Mouse (Mus musculus): ENCODE measurements around the gene Stoml2. TPM values are rescaled to one million over a fixed set of nuclear protein-coding genes. Genes with fewer than 3 reads are reported as not detected.

Stoml2 gene
- polyA plus RNA-seq, 1 experiment from 2014 or later, result 365 TPM

- Histone ChIP-seq H3K27ac (ENCODE audit: low read depth, low read length) (no peak overlapping the region), H3K9me3 (ENCODE audit: control insufficient read depth, low read length) (no peaks in the 10 kb centered on the region), H3K9ac (ENCODE audit: low read length) (no peak overlapping the region), H3K4me2 (no peak overlapping the region), H3K36me3 (ENCODE audit: control insufficient read depth, insufficient read depth, low read length) (peaks cover 18% of the 10 kb centered on the region), H3K4me1 (ENCODE audit: control insufficient read depth, insufficient read depth, low read length) (peaks cover 7% of the 10 kb centered on the region), H3K27me3 (ENCODE audit: control insufficient read depth, insufficient read depth, low read length) (no peaks in the 10 kb centered on the region), H3K4me3 (ENCODE audit: low read depth, low read length) (no peak overlapping the region)
- ATAC-seq (ENCODE audit: low FRiP score), result no peak
- 92% methylated on average over 23 of the region's 23 CpGs for WGBS
- DNase-seq (ENCODE audit: low spot score, missing footprints), result peak; percentile 67
Measured at GRCm38 (mm10) chr4:43019641-43020465, 11.7 kb downstream of the Stoml2 start.

DNA sequence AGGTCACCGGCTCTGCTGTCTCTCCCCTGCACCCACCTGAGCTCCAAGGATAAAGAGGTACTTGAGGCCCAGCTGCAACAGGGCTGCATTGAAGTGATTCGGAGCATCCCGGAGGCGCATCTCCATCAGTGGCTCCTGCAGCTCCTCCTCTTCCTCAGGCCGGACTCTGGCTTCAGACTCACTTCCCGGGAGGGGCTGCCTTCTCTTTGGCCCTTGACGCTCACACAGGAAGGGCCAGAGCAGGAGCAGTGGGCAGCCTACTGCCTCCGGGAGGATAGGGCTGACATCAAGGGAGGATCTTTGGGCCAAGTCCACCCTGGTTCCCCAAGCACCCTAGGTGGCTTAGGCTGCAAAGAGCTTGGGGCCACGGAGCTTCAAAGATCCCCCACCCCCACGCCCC, 12.3 kb downstream of the Stoml2 start:
- H3K4me2 ChIP-seq, result no peak overlapping the region
- WGBS, result 91% methylated on average over 10 of the region's 10 CpGs
- H3K4me1 ChIP-seq (ENCODE audit: control insufficient read depth, insufficient read depth, low read length), result 0 out of 2 replicates have a peak, but pooled peaks cover under 1% of the 10 kb centered on the region
- peak; percentile 51 for DNase-seq (ENCODE audit: low spot score, missing footprints)
- no peak overlapping the region for H3K9ac ChIP-seq (ENCODE audit: low read length)
- H3K27ac ChIP-seq (ENCODE audit: low read depth, low read length), result no peak overlapping the region
- no peaks in the 10 kb centered on the region for H3K9me3 ChIP-seq (ENCODE audit: control insufficient read depth, low read length)
- no peak overlapping the region for H3K4me3 ChIP-seq (ENCODE audit: low read depth, low read length)
- no peaks in the 10 kb centered on the region for H3K27me3 ChIP-seq (ENCODE audit: control insufficient read depth, insufficient read depth, low read length)
- ATAC-seq (ENCODE audit: low FRiP score), result no peak
- peaks cover 18% of the 10 kb centered on the region for H3K36me3 ChIP-seq (ENCODE audit: control insufficient read depth, insufficient read depth, low read length)

DNA sequence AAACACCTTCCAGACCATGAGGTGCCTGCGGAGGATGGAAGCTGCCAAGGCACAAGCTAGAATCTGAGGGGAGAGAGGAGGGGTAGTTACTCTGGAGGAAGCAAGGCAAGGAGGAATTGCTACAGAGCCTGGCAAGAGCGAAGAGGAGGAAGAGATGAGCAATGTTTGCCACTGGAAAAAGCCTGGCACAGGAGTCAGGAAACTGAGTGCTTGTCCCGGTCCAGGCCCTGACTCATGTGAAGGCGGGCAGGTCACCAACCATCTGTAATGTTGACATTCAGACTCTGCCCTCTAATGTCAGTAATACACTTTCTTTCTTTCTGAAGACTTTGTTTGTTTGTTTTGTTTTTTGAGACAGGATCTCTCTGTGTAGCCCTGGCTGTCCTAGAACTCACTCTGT, 13.4 kb downstream of the Stoml2 start:
- no peak overlapping the region for H3K4me3 ChIP-seq (ENCODE audit: low read depth, low read length)
- ATAC-seq (ENCODE audit: low FRiP score) (no peak), DNase-seq (ENCODE audit: low spot score, missing footprints) (no peak)
- 95% methylated on average over 4 of the region's 4 CpGs for WGBS
- H3K4me2 ChIP-seq, result no peak overlapping the region
- H3K27ac ChIP-seq (ENCODE audit: low read depth, low read length), result no peak overlapping the region
- no peak overlapping the region for H3K9ac ChIP-seq (ENCODE audit: low read length)
- H3K36me3 ChIP-seq (ENCODE audit: control insufficient read depth, insufficient read depth, low read length), result peaks cover 15% of the 10 kb centered on the region
- no peaks in the 10 kb centered on the region for H3K9me3 ChIP-seq (ENCODE audit: control insufficient read depth, low read length)
- no peaks in the 10 kb centered on the region for H3K27me3 ChIP-seq (ENCODE audit: control insufficient read depth, insufficient read depth, low read length)
- H3K4me1 ChIP-seq (ENCODE audit: control insufficient read depth, insufficient read depth, low read length), result no peaks in the 10 kb centered on the region

- Histone ChIP-seq H3K9me3 (ENCODE audit: control insufficient read depth, low read length) (no peaks in the 10 kb centered on the region), H3K27ac (ENCODE audit: low read depth, low read length) (no peak overlapping the region), H3K9ac (ENCODE audit: low read length) (no peak overlapping the region), H3K4me3 (ENCODE audit: low read depth, low read length) (no peak overlapping the region), H3K27me3 (ENCODE audit: control insufficient read depth, insufficient read depth, low read length) (no peaks in the 10 kb centered on the region), H3K4me1 (ENCODE audit: control insufficient read depth, insufficient read depth, low read length) (peaks cover 3% of the 10 kb centered on the region), H3K4me2 (no peak overlapping the region), H3K36me3 (ENCODE audit: control insufficient read depth, insufficient read depth, low read length) (no peaks in the 10 kb centered on the region)
- 95% methylated on average over 1 of the region's 1 CpGs for WGBS
- ATAC-seq (ENCODE audit: low FRiP score), result no peak
- peak; percentile 62 for DNase-seq (ENCODE audit: low spot score, missing footprints)
Measured at GRCm38 (mm10) chr4:43012091-43012490, 19.4 kb downstream of the Stoml2 start.

DNA sequence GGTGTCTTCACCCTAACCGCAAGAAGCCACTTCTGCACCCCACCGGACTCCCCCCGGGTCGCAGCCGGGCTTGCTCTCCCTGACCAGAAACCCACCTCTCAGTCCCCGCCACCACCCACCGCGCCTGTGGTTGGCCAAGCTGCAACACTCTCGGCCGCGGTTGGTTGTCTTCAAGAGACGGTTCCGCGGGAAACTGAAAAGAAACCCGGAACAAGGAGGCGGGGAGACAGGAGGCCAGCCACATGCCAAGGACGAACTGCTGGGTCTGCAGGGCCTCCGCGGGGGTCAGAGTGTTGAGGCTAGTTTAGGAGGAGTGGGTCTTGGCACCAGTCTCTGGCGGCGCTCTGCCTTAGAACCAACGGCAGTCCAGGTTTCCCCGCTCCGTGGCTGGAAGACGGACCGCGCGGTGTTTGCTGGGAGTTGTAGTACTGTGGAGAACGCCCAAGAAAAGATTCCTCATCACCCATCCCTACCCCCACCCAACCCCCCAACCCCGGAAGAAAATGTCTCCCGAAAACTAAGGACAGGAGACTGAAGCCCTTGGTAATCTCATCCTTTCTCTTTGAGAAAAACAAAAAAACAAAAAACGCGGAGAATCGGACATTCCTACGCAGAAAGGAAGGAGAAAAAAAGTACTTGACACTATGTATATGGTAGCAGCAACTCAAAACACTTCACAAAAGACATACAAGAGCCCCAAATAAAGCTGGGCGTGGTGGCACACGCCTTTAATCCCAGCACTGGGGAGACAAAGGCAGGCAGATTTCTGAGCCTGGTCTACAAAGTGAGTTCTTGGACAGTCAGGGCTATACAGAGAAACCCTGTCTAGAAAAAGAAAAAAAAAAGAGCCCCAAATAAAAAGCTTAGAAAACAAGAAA, 21.1 kb downstream of the Stoml2 start, which contains the start of gene Fancg:
TSS of gene Fancg (minus strand) at position 346 of the 878 bp plus-strand sequence.
- Histone ChIP-seq H3K4me2 (peak within 1 kb of the TSS; percentile 90), H3K9me3 (ENCODE audit: control insufficient read depth, low read length) (no peaks in the 10 kb centered on the region), H3K4me3 (ENCODE audit: low read depth, low read length) (peak within 1 kb of the TSS; percentile 70), H3K9ac (ENCODE audit: low read length) (peak within 1 kb of the TSS; percentile 76), H3K36me3 (ENCODE audit: control insufficient read depth, insufficient read depth, low read length) (no peaks in the 10 kb centered on the region), H3K4me1 (ENCODE audit: control insufficient read depth, insufficient read depth, low read length) (peaks cover 3% of the 10 kb centered on the region), H3K27ac (ENCODE audit: low read depth, low read length) (peak within 1 kb of the TSS; percentile 25; the same call in 1 of the 2 replicates), H3K27me3 (ENCODE audit: control insufficient read depth, insufficient read depth, low read length) (no peaks in the 10 kb centered on the region)
- DNase-seq (ENCODE audit: low spot score, missing footprints) (peak; percentile 98), ATAC-seq (ENCODE audit: low FRiP score) (peak; percentile 94)
- whole genome bisulfite sequencing, result under 1% methylated on average over 37 of the region's 37 CpGs

GRCm38 (mm10) chr4:43005765-43006164, 25.7 kb downstream of the Stoml2 start:
- ATAC-seq (ENCODE audit: low FRiP score), result no peak
- Histone ChIP-seq H3K27ac (ENCODE audit: low read depth, low read length) (no peak overlapping the region), H3K9me3 (ENCODE audit: control insufficient read depth, low read length) (no peaks in the 10 kb centered on the region), H3K4me3 (ENCODE audit: low read depth, low read length) (no peak overlapping the region), H3K36me3 (ENCODE audit: control insufficient read depth, insufficient read depth, low read length) (no peaks in the 10 kb centered on the region), H3K4me1 (ENCODE audit: control insufficient read depth, insufficient read depth, low read length) (peaks cover 3% of the 10 kb centered on the region), H3K4me2 (no peak overlapping the region), H3K9ac (ENCODE audit: low read length) (no peak overlapping the region), H3K27me3 (ENCODE audit: control insufficient read depth, insufficient read depth, low read length) (no peaks in the 10 kb centered on the region)
- peak; percentile 83 for DNase-seq (ENCODE audit: low spot score, missing footprints)
- 51% methylated on average over 2 of the region's 2 CpGs for WGBS

DNA sequence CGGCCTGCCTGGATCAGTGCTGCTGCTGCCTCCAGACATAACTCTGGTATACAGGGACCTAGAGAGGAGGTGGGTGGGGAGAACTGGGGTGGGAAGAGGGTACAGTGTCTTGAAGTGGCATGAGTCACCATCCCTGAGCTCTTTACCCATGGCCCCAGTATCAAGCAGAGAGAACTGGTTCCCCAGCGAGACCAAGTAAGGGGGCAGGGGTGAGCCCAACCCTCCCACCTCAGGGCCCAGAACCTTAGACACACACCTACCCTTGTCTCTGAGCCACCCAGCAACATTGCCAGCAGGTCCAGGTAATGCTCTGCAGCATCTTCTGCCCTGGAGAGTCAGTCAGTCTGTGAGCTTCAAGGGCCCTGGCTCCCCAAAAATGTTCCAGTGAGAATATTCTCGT, 26.6 kb downstream of the Stoml2 start:
- Histone ChIP-seq H3K27me3 (ENCODE audit: control insufficient read depth, insufficient read depth, low read length) (no peaks in the 10 kb centered on the region), H3K4me2 (no peak overlapping the region), H3K9me3 (ENCODE audit: control insufficient read depth, low read length) (no peaks in the 10 kb centered on the region), H3K9ac (ENCODE audit: low read length) (no peak overlapping the region), H3K4me1 (ENCODE audit: control insufficient read depth, insufficient read depth, low read length) (peaks cover 3% of the 10 kb centered on the region), H3K36me3 (ENCODE audit: control insufficient read depth, insufficient read depth, low read length) (no peaks in the 10 kb centered on the region), H3K4me3 (ENCODE audit: low read depth, low read length) (no peak overlapping the region), H3K27ac (ENCODE audit: low read depth, low read length) (no peak overlapping the region)
- ATAC-seq (ENCODE audit: low FRiP score) (no peak), DNase-seq (ENCODE audit: low spot score, missing footprints) (no peak)
- WGBS, result 96% methylated on average over 3 of the region's 3 CpGs

GRCm38 (mm10) chr4:43002756-43003439, 28.6 kb downstream of the Stoml2 start:
- Histone ChIP-seq H3K27ac (ENCODE audit: low read depth, low read length) (no peak overlapping the region), H3K9ac (ENCODE audit: low read length) (no peak overlapping the region), H3K27me3 (ENCODE audit: control insufficient read depth, insufficient read depth, low read length) (no peaks in the 10 kb centered on the region), H3K4me3 (ENCODE audit: low read depth, low read length) (no peak overlapping the region), H3K9me3 (ENCODE audit: control insufficient read depth, low read length) (no peaks in the 10 kb centered on the region), H3K4me1 (ENCODE audit: control insufficient read depth, insufficient read depth, low read length) (peaks cover 11% of the 10 kb centered on the region), H3K36me3 (ENCODE audit: control insufficient read depth, insufficient read depth, low read length) (no peaks in the 10 kb centered on the region), H3K4me2 (no peak overlapping the region)
- ATAC-seq (ENCODE audit: low FRiP score), result no peak
- 80% methylated on average over 12 of the region's 12 CpGs for WGBS
- DNase-seq (ENCODE audit: low spot score, missing footprints), result no peak

All from midbrain, embryonic 11.5 days (tissue).